Mouse (Mus musculus): ENCODE measurements at regions not wholly inside any gene's neighbourhood (a gene's known extent, or its start where the extent isn't known, plus 50 kb on each side); places are given as distances from the start of the nearest gene placed in this dataset.

DNA sequence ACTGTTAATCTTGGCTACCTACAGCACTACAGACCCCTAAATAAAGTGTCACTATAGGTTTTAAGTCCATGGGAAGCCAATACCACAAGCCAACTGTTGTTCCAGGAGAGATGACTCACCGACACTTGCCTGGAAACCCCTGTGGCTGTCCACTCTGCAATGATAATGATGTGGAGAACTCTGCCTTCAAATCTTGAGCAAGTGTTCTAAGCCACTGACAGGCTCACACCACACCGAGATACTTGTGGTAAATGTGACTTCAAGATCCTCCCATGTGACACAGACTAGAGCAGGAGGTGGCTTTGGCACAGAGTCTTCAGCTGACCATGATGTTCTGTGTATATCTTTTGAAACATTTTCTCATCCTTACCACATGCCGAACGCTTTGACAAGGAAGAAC, 447.8 kb downstream of the Ccdc171 start:
- TF ChIP-seq CTCF (conservative IDR thresholded peaks at IDR 0.05 in 1 of 2, IDR thresholded peaks at IDR 0.05 in 1 of 2; ENCODE audit: low read depth in 2 of 2, low read length in 2 of 2) = no peak
- no peak for TF ChIP-seq CHD2 (IDR thresholded peaks at IDR 0.05; ENCODE audit: low read length)
- no peak for TF ChIP-seq TBP (conservative IDR thresholded peaks at IDR 0.05; ENCODE audit: low read depth, low read length)
- TF ChIP-seq MEF2A (IDR thresholded peaks at IDR 0.05; ENCODE audit: borderline replicate concordance, low read depth, low read length) = no peak
- TF ChIP-seq EP300 (IDR thresholded peaks at IDR 0.05; ENCODE audit: low read length) = no peak
- no peak for TF ChIP-seq POLR2A (IDR thresholded peaks at IDR 0.05; ENCODE audit: low read depth, low read length)
- no peak for TF ChIP-seq KAT2A (IDR thresholded peaks at IDR 0.05; ENCODE audit: insufficient replicate concordance, low read length)
- TF ChIP-seq RCOR1 (conservative IDR thresholded peaks at IDR 0.05; ENCODE audit: low read depth, low read length) = no peak
